Mouse (Mus musculus) lung, embryonic 16.5 days (tissue): ENCODE measurements at regions not wholly inside any gene's neighbourhood (a gene's known extent, or its start where the extent isn't known, plus 50 kb on each side); places are given as distances from the start of the nearest gene placed in this dataset.

Source experiments
- ATAC-seq: fragments of 200-750 bp; cut with Nextera tagmentation; 2 replicates; pipeline ENCODE4 v1.8.0; 2017; ENCODE audit warnings: low read depth, mild to moderate bottlenecking, moderate library complexity
- H3K27ac ChIP-seq: fragments of 300-500 bp; sonication (generic); 2 replicates; pipeline ENCODE4 v1.5.1; 2014; ENCODE audit warnings: mild to moderate bottlenecking, control low read depth, low read length
- H3K27me3 ChIP-seq: fragments of 300-500 bp; sonication (generic); 2 replicates; pipeline ENCODE4 v1.6.1; 2014; ENCODE audit warnings: low read depth, low read length, mixed read lengths; ENCODE audit not compliant: control insufficient read depth, insufficient read depth
- H3K36me3 ChIP-seq: fragments of 300-500 bp; sonication (generic); 2 replicates; pipeline ENCODE4 v1.6.1; 2014; ENCODE audit warnings: low read length; ENCODE audit not compliant: control insufficient read depth, insufficient read depth
- H3K4me1 ChIP-seq: fragments of 300-500 bp; sonication (generic); replicated peaks from 2 replicates; pipeline ENCODE4 v1.6.1; 2014; ENCODE audit warnings: low read length, mixed read lengths; ENCODE audit not compliant: control insufficient read depth, insufficient read depth
- H3K4me2 ChIP-seq: fragments of 300-500 bp; sonication (generic); 2 replicates; pipeline ENCODE4 v1.6.1; 2014; ENCODE audit warnings: low read depth, low read length, control low read depth
- H3K4me3 ChIP-seq: fragments of 300-500 bp; sonication (generic); 2 replicates; pipeline ENCODE4 v1.5.1; 2014; ENCODE audit warnings: mild to moderate bottlenecking, low read length, control low read depth
- H3K9ac ChIP-seq: fragments of 300-500 bp; sonication (generic); 2 replicates; pipeline ENCODE4 v1.6.1; 2014; ENCODE audit warnings: low read length, control low read depth
- H3K9me3 ChIP-seq: fragments of 300-500 bp; sonication (generic); 2 replicates; pipeline ENCODE4 v1.6.1; 2016; ENCODE audit warnings: low read length; ENCODE audit not compliant: control insufficient read depth
- WGBS: fragments of 180-500 bp; shearing (Covaris S2); extraction: QIAGEN DNeasy Blood & Tissue Kit; methylation state at CpG from one replicate; pipeline ENCODE4 v1.1.7; 2014; 5-methylcytosine and 5-hydroxymethylcytosine counted together

DNA sequence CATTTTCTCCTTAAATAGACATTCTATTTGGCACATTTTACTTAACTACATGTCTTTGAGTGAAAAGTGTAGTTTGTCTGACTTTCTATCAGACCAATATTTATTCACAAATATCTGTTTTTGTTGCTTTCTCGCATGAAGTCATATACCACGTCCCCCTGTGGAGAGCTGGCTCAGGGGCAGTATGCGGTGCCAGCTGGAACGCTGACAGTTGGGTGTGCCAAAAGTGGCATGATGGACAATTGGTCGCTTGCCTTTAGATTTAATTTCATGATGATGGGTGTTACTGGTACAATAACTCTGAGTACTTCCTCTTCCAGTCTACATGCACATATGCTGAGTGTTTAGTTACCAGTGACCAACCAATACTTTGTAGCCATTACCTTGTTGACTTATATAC lies 223.8 kb upstream of the Cadm2 start:
- H3K9me3 ChIP-seq = no peaks in the 10 kb centered on the region
- H3K9ac ChIP-seq = no peak overlapping the region
- H3K4me1 ChIP-seq = no peaks in the 10 kb centered on the region
- WGBS = 81% methylated on average over 5 of the region's 5 CpGs
- H3K4me3 ChIP-seq = no peak overlapping the region
- H3K36me3 ChIP-seq = no peaks in the 10 kb centered on the region
- no peak for ATAC-seq
- H3K27me3 ChIP-seq = no peaks in the 10 kb centered on the region
- H3K27ac ChIP-seq = no peak overlapping the region
- H3K4me2 ChIP-seq = no peak overlapping the region

DNA sequence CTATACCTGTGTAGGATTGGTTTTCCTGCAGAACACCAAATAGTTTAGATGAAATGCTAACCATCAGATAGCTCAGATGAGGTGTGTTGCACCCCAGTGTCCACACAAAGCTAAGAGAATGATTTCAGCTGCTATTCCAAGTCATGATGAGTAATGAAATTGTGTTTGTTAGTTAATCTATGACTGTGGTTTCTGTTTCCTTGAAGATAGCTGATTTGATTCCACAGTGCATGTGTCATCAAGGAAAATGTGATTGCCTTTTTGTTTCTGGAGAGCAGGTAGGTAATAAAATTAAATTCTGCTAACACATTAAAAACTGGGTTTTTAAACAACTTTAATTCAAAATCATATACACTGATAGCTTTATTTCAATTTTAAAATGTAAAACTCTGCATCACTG lies 176.5 kb upstream of the Cadm2 start:
- H3K27me3 ChIP-seq = no peaks in the 10 kb centered on the region
- no peak overlapping the region for H3K4me2 ChIP-seq
- no peaks in the 10 kb centered on the region for H3K36me3 ChIP-seq
- no peak overlapping the region for H3K4me3 ChIP-seq
- no peaks in the 10 kb centered on the region for H3K9me3 ChIP-seq
- no peaks in the 10 kb centered on the region for H3K4me1 ChIP-seq
- H3K27ac ChIP-seq = no peak overlapping the region
- no peak for ATAC-seq
- no peak overlapping the region for H3K9ac ChIP-seq

DNA sequence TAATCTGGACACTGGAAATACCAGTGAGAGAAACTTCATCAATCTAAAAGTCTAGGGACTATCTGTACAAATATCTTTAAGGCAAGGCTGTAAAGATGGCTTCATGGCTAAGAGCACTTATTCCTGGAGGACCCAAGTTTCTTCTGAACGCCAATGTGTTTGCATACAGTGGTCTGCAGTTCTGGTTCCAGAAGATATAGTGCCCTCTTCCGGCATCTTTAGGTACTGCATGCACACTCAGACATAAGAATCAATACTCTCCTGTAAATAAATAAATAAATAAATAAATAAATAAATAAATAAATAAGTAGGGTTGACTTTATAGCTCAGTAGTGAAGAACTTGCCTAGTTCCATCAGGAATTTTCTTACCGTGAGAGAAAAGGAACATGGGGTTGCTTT lies 155.4 kb upstream of the Cadm2 start:
- Histone ChIP-seq H3K9ac (no peak overlapping the region), H3K4me1 (no peaks in the 10 kb centered on the region), H3K27me3 (no peaks in the 10 kb centered on the region), H3K27ac (no peak overlapping the region), H3K4me2 (no peak overlapping the region), H3K9me3 (no peaks in the 10 kb centered on the region), H3K36me3 (no peaks in the 10 kb centered on the region), H3K4me3 (no peak overlapping the region)
- ATAC-seq = no peak
- 30% methylated on average over 3 of the region's 3 CpGs for WGBS

DNA sequence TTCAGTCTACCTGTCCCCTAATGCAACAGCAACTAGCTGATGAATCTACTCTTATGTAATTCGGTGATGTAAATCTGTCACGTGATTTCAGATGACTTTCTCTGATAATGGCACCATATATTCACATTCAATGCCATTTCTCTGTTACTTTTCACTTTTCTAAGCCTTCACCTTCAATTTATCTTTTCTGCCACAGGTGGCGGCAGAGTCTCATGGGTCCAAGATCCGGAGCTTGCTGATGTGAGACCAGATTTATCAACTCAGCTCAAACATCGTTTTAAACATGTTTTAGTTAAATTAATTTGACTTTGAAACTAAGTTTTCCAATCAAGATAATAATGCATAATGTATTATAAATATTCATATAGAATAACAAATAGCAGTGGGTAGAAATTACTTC lies 148.4 kb upstream of the Cadm2 start:
- 43% methylated on average over 5 of the region's 5 CpGs for WGBS
- Histone ChIP-seq H3K9ac (no peak overlapping the region), H3K4me2 (no peak overlapping the region), H3K27ac (no peak overlapping the region), H3K4me1 (no peaks in the 10 kb centered on the region), H3K36me3 (no peaks in the 10 kb centered on the region), H3K9me3 (no peaks in the 10 kb centered on the region), H3K27me3 (no peaks in the 10 kb centered on the region), H3K4me3 (no peak overlapping the region)
- no peak for ATAC-seq

DNA sequence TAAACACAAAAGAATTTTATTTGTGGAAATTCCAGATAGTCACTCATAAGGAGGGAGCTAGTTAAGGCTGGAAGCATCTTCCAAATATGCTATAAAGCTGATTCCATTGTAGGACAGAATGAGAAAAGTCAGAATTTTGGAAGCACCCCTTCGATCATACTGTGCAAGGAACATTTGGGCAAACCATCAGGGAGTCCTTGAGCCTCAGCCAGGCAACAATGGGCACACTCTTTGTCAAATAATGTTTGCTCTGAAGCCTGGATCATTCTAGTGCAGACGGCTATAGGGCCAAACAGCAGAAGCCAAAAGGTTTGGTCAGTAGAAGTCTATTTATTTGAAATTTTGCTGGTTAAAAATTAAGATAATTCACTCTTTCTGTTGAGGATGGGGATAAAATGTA lies 114.7 kb upstream of the Cadm2 start:
- no peaks in the 10 kb centered on the region for H3K27me3 ChIP-seq
- H3K4me3 ChIP-seq = no peak overlapping the region
- no peak overlapping the region for H3K27ac ChIP-seq
- ATAC-seq = no peak
- no peaks in the 10 kb centered on the region for H3K36me3 ChIP-seq
- no peaks in the 10 kb centered on the region for H3K4me1 ChIP-seq
- no peaks in the 10 kb centered on the region for H3K9me3 ChIP-seq
- WGBS = 70% methylated on average over 2 of the region's 2 CpGs
- no peak overlapping the region for H3K9ac ChIP-seq
- H3K4me2 ChIP-seq = no peak overlapping the region

DNA sequence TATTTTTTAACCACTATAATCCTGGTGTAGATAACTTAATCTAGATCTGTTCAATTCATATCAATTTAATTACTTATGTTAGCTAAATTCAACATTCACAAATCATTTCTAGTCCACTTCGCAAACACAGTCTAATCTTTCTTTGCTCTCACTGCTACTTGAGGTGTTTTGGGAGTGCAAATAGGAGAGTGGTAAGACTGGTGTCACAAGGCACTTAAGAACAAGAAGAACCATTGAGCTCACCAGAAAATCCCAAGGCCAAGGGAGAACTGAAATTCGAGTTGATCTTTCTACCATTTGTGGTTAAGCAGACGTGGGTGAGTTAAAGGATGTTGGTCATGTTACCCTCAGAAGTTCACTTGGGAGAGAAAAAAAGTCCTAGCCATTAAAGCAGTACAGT lies 77.9 kb upstream of the Cadm2 start:
- Histone ChIP-seq H3K4me1 (no peaks in the 10 kb centered on the region), H3K4me2 (no peak overlapping the region), H3K4me3 (no peak overlapping the region), H3K27ac (no peak overlapping the region), H3K9ac (no peak overlapping the region), H3K9me3 (no peaks in the 10 kb centered on the region), H3K36me3 (no peaks in the 10 kb centered on the region), H3K27me3 (no peaks in the 10 kb centered on the region)
- ATAC-seq = peak; percentile 89
- 39% methylated on average over 3 of the region's 3 CpGs for WGBS
